Mouse (Mus musculus) G1E-ER4 (cell line): ENCODE measurements around the gene Tnfsfm13. TPM values are rescaled to one million over a fixed set of nuclear protein-coding genes. Genes with fewer than 3 reads are reported as not detected.

Experiments
- GATA1 ChIP-seq: IDR thresholded peaks from one replicate; pipeline ENCODE4 v1.8.0; 2012; ENCODE audit warnings: low read length, inconsistent platforms
- polyA plus RNA-seq: library from polyadenylated mRNA; stranded (reverse); fragments of >175 nt; gene quantifications from 2 replicates; pipeline ENCODE4 v1.2.3, GENCODE M21; 2012

Tnfsfm13 gene
- polyA plus RNA-seq, 1 experiment: not detected

GRCm38 (mm10) chr11:69708614-69709265, 12.8 kb upstream of the Tnfsfm13 start:
- TF ChIP-seq GATA1: no peak

GRCm38 (mm10) chr11:69707873-69708381, 12.0 kb upstream of the Tnfsfm13 start:
- TF ChIP-seq GATA1: no peak

- no peak for TF ChIP-seq GATA1
These were observed 11.6 kb upstream of the Tnfsfm13 start for GRCm38 (mm10) chr11:69707480-69707847.

GRCm38 (mm10) chr11:69706775-69707479, 11.0 kb upstream of the Tnfsfm13 start:
- TF ChIP-seq GATA1: no peak

GRCm38 (mm10) chr11:69704613-69705010, 8.7 kb upstream of the Tnfsfm13 start:
- TF ChIP-seq GATA1: no peak

GRCm38 (mm10) chr11:69703814-69704612, 8.1 kb upstream of the Tnfsfm13 start:
- no peak for TF ChIP-seq GATA1

- no peak for TF ChIP-seq GATA1
These were observed 3.7 kb upstream of the Tnfsfm13 start for GRCm38 (mm10) chr11:69699595-69699994.

- no peak for TF ChIP-seq GATA1
These were observed 2.7 kb upstream of the Tnfsfm13 start for GRCm38 (mm10) chr11:69698574-69698973.

GRCm38 (mm10) chr11:69697396-69697795, 1.5 kb upstream of the Tnfsfm13 start:
- TF ChIP-seq GATA1: no peak

- no peak for TF ChIP-seq GATA1
These were observed 895 bp downstream of the Tnfsfm13 start for GRCm38 (mm10) chr11:69695046-69695360.

GRCm38 (mm10) chr11:69693421-69693965, 2.4 kb downstream of the Tnfsfm13 start:
- no peak for TF ChIP-seq GATA1

- TF ChIP-seq GATA1: no peak
These were observed 3.0 kb downstream of the Tnfsfm13 start for GRCm38 (mm10) chr11:69692863-69693262.

- no peak for TF ChIP-seq GATA1
These were observed 3.6 kb downstream of the Tnfsfm13 start for GRCm38 (mm10) chr11:69692196-69692811.

GRCm38 (mm10) chr11:69689891-69690290, 6.0 kb downstream of the Tnfsfm13 start:
- no peak for TF ChIP-seq GATA1

GRCm38 (mm10) chr11:69687061-69687460, 8.8 kb downstream of the Tnfsfm13 start:
- TF ChIP-seq GATA1: no peak
